Mouse (Mus musculus) embryonic fibroblast, embryonic 13.5 days (primary cell): ENCODE results near the gene Brat1.

Source experiments
- CTCF ChIP-seq: IDR thresholded peaks from 2 replicates; pipeline ENCODE4 v1.5.1; 2011; ENCODE audit warnings: mild to moderate bottlenecking, control low read depth, low read length, moderate library complexity, borderline replicate concordance; ENCODE audit not compliant: insufficient read depth
- POLR2A ChIP-seq: IDR thresholded peaks from 2 replicates; pipeline ENCODE4 v1.6.1; 2011; ENCODE audit warnings: low read depth, mild to moderate bottlenecking, control low read depth, low read length, moderate library complexity

- TF ChIP-seq POLR2A (no peak), CTCF (no peak)
Observed at GRCm38 (mm10) chr5:140741040-140741439, 36.2 kb downstream of the Brat1 start.
